Mouse (Mus musculus) adrenal gland, postnatal 36 days (tissue): Measurements from ENCODE around the gene Snapc2. TPM values are rescaled to one million over a fixed set of nuclear protein-coding genes. Genes with fewer than 3 reads are reported as not detected.

Experiments
- DNase-seq, 2 experiments: peaks; one replicate each; pipeline ENCODE4 v3.0.0; 2021; ENCODE audit warnings: mixed read lengths in 1 of 2
- total RNA-seq, 2 experiments: library from RNA; stranded (reverse); gene quantifications; 2 replicates each; pipeline ENCODE4 v1.2.3; 2021

Snapc2 gene
- total RNA-seq, 2 experiments from 2014 or later, result 25.6 to 32.1 TPM

DNA sequence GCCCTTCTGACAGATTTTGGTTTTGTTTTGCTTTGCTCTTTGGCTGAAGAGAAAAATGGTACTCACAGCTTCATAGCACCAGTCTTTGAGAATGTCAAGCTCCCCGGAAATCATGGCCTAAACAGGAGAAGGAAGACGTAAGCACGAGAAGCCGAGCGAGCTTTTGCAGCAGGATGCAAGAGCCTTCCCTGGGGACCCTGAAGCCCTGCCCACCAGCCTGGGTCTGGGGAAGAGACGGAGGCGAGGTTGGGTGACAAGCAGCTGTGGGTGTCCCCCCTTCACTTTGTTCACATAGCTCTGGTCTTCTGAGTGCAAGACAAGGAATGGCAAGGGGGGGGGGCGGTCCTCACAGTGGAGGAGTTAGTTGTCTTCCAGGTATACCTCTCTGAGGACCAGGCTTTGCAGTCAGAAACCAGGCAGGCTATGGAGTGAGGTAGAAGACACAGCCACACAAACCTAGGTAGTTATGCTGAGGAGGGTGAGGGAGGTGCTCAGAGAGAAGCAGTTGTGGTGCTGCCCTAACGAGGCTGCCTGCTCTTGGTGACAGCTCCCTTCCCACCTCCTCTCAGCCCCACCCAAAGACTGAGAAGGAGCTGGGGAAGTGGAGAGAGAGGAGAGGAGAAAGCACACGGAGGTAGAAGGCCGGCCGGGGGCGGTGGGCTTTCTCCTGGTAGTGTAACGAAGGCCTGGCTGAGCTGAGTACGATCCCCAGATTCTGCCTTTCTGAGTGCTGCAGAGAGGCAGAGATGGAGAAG lies 12.5 kb downstream of the Snapc2 start:
- DNase-seq, result no peak

- peak; percentile 28 to 62 for DNase-seq
These were observed 14.7 kb downstream of the Snapc2 start for GRCm38 (mm10) chr8:4267627-4268026.

GRCm38 (mm10) chr8:4269609-4270008 lies 16.7 kb downstream of the Snapc2 start:
- no peak for DNase-seq

DNA sequence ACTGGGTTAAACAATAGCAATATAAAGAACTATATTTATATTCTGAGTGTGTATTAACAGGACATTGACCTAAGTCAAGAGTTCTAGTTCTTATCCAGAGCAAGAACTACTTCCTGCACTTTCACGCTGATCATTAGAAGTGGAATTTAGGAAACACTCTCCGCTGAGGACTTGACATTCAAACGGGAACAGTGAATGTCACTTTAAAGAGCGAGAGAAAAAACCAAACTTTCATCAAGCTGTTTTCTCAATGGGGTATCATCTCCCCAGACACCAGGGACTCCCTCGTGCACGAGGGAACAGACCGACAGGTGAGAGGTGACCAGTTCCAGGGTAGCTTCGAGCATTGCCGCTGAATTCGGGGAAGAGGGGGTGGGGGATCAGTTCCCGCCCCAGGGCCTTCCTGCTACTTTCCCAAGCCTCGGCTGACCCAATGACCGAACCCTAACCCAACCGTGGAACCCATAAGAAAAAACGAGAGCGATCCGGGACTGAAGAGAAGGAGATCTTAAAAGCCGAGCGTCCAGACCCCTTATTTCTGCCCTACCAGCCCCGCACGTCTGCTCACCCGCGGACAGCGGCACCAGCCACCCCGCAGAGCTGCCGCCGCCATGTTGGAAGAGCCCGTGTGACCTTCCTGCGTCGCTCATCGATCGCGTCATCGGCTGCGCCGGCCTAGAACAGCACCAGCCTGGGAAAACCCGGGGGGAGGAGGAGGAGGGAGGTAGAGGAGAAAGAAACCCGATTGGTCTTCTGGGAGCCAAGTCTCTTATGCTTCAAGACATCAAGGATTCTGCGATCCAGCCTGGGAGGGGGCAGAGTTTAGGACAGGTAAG lies 22.6 kb downstream of the Snapc2 start, which contains the start of gene Timm44:
Gene Timm44 (minus strand): TSS at position 639 of the 836 bp plus-strand sequence.
- peak; percentile 97 to 98 for DNase-seq

GRCm38 (mm10) chr8:4276111-4276465 lies 23.2 kb downstream of the Snapc2 start:
- DNase-seq, result no peak

DNA sequence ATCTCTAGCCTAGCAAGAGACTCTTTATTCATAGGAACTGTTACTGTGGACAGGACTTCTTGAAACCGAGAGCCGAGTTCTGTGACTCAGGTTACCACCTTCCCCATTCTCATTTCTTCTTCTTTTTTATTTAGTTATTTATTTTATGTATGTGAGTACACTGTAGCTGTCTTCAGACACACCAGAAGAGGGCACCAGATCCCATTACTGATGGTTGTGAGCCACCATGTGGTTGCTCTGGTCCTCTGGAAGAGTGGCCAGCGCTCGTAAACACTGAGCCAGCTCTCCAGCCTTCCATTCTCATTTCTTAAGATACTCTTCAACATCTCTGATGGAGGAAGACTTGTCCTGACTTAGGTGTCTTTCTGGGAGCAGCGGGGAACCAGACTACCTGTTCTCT lies 39.9 kb downstream of the Snapc2 start:
- no peak for DNase-seq

DNA sequence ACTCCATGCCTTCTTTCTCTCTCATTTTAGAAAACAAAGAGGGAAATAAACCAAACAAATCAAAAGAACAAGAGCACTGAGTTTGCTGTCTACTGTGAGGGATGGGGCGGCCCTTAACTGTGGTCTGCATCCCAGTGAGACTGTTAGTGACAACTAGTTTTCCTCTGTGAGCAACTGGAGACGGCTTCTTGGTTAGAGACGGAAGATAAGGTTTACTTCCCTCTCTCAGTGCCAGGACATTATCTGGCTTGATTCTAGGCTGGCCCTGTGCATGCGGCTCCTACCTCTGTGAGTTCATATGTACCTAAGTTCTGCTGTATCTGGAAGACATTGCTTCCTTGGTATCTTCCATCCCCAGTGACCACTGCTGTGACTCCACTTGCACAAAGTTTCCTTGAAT lies 44.9 kb downstream of the Snapc2 start:
- DNase-seq, result no peak

GRCm38 (mm10) chr8:4304124-4304547 lies 51.3 kb downstream of the Snapc2 start:
- no peak for DNase-seq

Other genes starting within 250 kb of the Snapc2 start
- 1 to 10 TPM; 1.5 to 3.6 TPM for gene Cd209f, start 147.2 kb upstream of the Snapc2 start, total RNA-seq
- gene Cd209g, start 119.0 kb upstream of the Snapc2 start, total RNA-seq, result 1 to 10 TPM in 1 of 2 experiments, under 1 TPM in 1; 0.86 to 1.1 TPM
- 10 to 100 TPM; 29.4 to 38.5 TPM for gene Evi5l, start 86.5 kb upstream of the Snapc2 start, total RNA-seq
- 1 to 10 TPM; 3.7 to 4.0 TPM for gene Prr36, start 35.6 kb upstream of the Snapc2 start, total RNA-seq
- 10 to 100 TPM; 21.4 to 24.1 TPM for gene Lrrc8e, start 26.3 kb upstream of the Snapc2 start, total RNA-seq
- 10 to 100 TPM; 89.3 to 95.0 TPM for gene Map2k7, start 14.3 kb upstream of the Snapc2 start, total RNA-seq
- 1 to 10 TPM in 1 of 2 experiments, not detected in 1; 1.7 TPM for gene Gm49320, start 14.2 kb upstream of the Snapc2 start, total RNA-seq
- 10 to 100 TPM; 11.1 to 11.5 TPM for gene Tgfbr3l, start 4.9 kb upstream of the Snapc2 start, total RNA-seq
- 1 to 10 TPM; 5.5 to 7.3 TPM for gene Ctxn1, start 6.2 kb downstream of the Snapc2 start, total RNA-seq
- gene Timm44, start 22.8 kb downstream of the Snapc2 start, total RNA-seq, result 10 to 100 TPM; 93.2 to 96.9 TPM
- 10 to 100 TPM; 14.8 to 15.5 TPM for gene Ccl25, start 72.1 kb downstream of the Snapc2 start, total RNA-seq
- gene Elavl1, start 72.3 kb downstream of the Snapc2 start, total RNA-seq, result 100 to 1,000 TPM in 1 of 2 experiments, 10 to 100 TPM in 1; 96.6 to 121 TPM
- gene Cers4, start 239.9 kb downstream of the Snapc2 start, total RNA-seq, result 10 to 100 TPM; 20.3 to 21.3 TPM